Mouse (Mus musculus) activated CD4-positive, CD25-positive, alpha-beta regulatory T cell, adult 4 months (primary cell): ENCODE results near the gene Ndufab1. TPM values are rescaled to one million over a fixed set of nuclear protein-coding genes. Genes with fewer than 3 reads are reported as not detected.
"Not testable (repeated sequence)": the region's sequence is repeated elsewhere in the genome, so short reads cannot be mapped to it uniquely, and the experiment has no call there.

ENCODE experiments used
- ATAC-seq: one replicate; pipeline ENCODE4 v1.8.0; 2017
- polyA plus RNA-seq, 2 experiments: library from polyadenylated mRNA; unstranded; fragments of 100-300 nt; shearing (Covaris generic); gene quantifications; one replicate each; pipeline ENCODE4 v1.2.1; 2017

Ndufab1 gene
- polyA plus RNA-seq: 100 to 1,000 TPM; 148 to 236 TPM

- ATAC-seq: peak; percentile 99
Measured at GRCm38 (mm10) chr7:122101747-122102244, at the start of gene Ndufab1. Ndufab1 (minus strand) TSS chr7:122101886.

- ATAC-seq: no peak
Measured at GRCm38 (mm10) chr7:122140991-122141390, 39.3 kb upstream of the Ndufab1 start.

GRCm38 (mm10) chr7:122138190-122138589 is 36.5 kb upstream of the Ndufab1 start:
- no peak for ATAC-seq

GRCm38 (mm10) chr7:122137071-122137470 is 35.4 kb upstream of the Ndufab1 start:
- ATAC-seq: no peak

- ATAC-seq: no peak
Measured at GRCm38 (mm10) chr7:122135070-122135469, 33.4 kb upstream of the Ndufab1 start.

GRCm38 (mm10) chr7:122133338-122133625 is 31.6 kb upstream of the Ndufab1 start:
- ATAC-seq: peak; percentile 12

GRCm38 (mm10) chr7:122132497-122133337 is 31.0 kb upstream of the Ndufab1 start, which contains the start of the genes Palb2 and Dctn5:
Palb2 (minus strand) TSS chr7:122132985.
Dctn5 (plus strand) TSS chr7:122133041.
- peak; percentile 95 for ATAC-seq

- no peak for ATAC-seq
Measured at GRCm38 (mm10) chr7:122131834-122132233, 30.1 kb upstream of the Ndufab1 start.

- no peak for ATAC-seq
Measured at GRCm38 (mm10) chr7:122126946-122127345, 25.3 kb upstream of the Ndufab1 start.

- no peak for ATAC-seq
Measured at GRCm38 (mm10) chr7:122125636-122126035, 23.9 kb upstream of the Ndufab1 start.

GRCm38 (mm10) chr7:122123518-122123917 is 21.8 kb upstream of the Ndufab1 start:
- ATAC-seq: no peak

GRCm38 (mm10) chr7:122108206-122108605 is 6.5 kb upstream of the Ndufab1 start:
- ATAC-seq: no peak

GRCm38 (mm10) chr7:122101014-122101746 is 506 bp downstream of the Ndufab1 start:
- not testable (repeated sequence) for ATAC-seq

- ATAC-seq: peak; percentile 53
Measured at GRCm38 (mm10) chr7:122099222-122099621, 2.5 kb downstream of the Ndufab1 start.

GRCm38 (mm10) chr7:122098009-122098408 is 3.7 kb downstream of the Ndufab1 start:
- ATAC-seq: no peak

GRCm38 (mm10) chr7:122094564-122095330 is 6.9 kb downstream of the Ndufab1 start:
- ATAC-seq: no peak

- ATAC-seq: no peak
Measured at GRCm38 (mm10) chr7:122087195-122087982, 14.3 kb downstream of the Ndufab1 start.

GRCm38 (mm10) chr7:122081071-122081470 is 20.6 kb downstream of the Ndufab1 start:
- ATAC-seq: no peak

GRCm38 (mm10) chr7:122079798-122080554 is 21.7 kb downstream of the Ndufab1 start:
- ATAC-seq: no peak

GRCm38 (mm10) chr7:122074374-122074773 is 27.3 kb downstream of the Ndufab1 start:
- ATAC-seq: no peak
